Mouse (Mus musculus) olfactory bulb, adult 2 months (tissue): Measurements from ENCODE around the gene Pabpn1l.

Experiments
- CTCF ChIP-seq: fragments of 200-500 bp; IDR thresholded peaks from 2 replicates; pipeline ENCODE4 v1.5.1; 2012; ENCODE audit warnings: low read depth, mild to moderate bottlenecking, low read length, moderate library complexity; ENCODE audit not compliant: insufficient read depth
- POLR2A ChIP-seq: fragments of 200-500 bp; IDR thresholded peaks from 2 replicates; pipeline ENCODE4 v1.6.1; 2012; ENCODE audit warnings: mild to moderate bottlenecking, low read depth, low read length, moderate library complexity; ENCODE audit not compliant: insufficient read depth

- TF ChIP-seq POLR2A (no peak), CTCF (no peak)
Measured at GRCm38 (mm10) chr8:122630696-122631095, 8.2 kb upstream of the Pabpn1l start.
